Mouse (Mus musculus): ENCODE results near the gene Birc2. TPM values are rescaled to one million over a fixed set of nuclear protein-coding genes. Genes with fewer than 3 reads are reported as not detected.

The Birc2 gene
- total RNA-seq, 2 experiments from 2014 or later = 15.6 to 18.4 TPM

- DNase-seq = no peak
Observed at GRCm38 (mm10) chr9:7846667-7847199, 9.9 kb upstream of the Birc2 start.

- no peak for DNase-seq
Observed at GRCm38 (mm10) chr9:7845216-7845895, 8.5 kb upstream of the Birc2 start.

- no peak for DNase-seq
Observed at GRCm38 (mm10) chr9:7841221-7841620, 4.4 kb upstream of the Birc2 start.

- DNase-seq = no peak
Observed at GRCm38 (mm10) chr9:7837806-7838440, 1.1 kb upstream of the Birc2 start.

- DNase-seq = peak; percentile 14
Observed at GRCm38 (mm10) chr9:7836331-7836730, 533 bp downstream of the Birc2 start.

GRCm38 (mm10) chr9:7835302-7835701, 1.6 kb downstream of the Birc2 start:
- no peak for DNase-seq

GRCm38 (mm10) chr9:7833421-7833820, 3.4 kb downstream of the Birc2 start:
- DNase-seq = no peak

GRCm38 (mm10) chr9:7829531-7830528, 7.0 kb downstream of the Birc2 start:
- DNase-seq = no peak

- DNase-seq = no peak
Observed at GRCm38 (mm10) chr9:7828706-7829105, 8.2 kb downstream of the Birc2 start.

GRCm38 (mm10) chr9:7824916-7825315, 11.9 kb downstream of the Birc2 start:
- DNase-seq = no peak

- DNase-seq = no peak
Observed at GRCm38 (mm10) chr9:7822758-7823157, 14.1 kb downstream of the Birc2 start.

- no peak for DNase-seq
Observed at GRCm38 (mm10) chr9:7805101-7805506, 31.8 kb downstream of the Birc2 start.

GRCm38 (mm10) chr9:7798555-7798954, 38.3 kb downstream of the Birc2 start:
- DNase-seq = no peak

- DNase-seq = no peak
Observed at GRCm38 (mm10) chr9:7797542-7797941, 39.3 kb downstream of the Birc2 start.

- no peak for DNase-seq
Observed at GRCm38 (mm10) chr9:7796129-7796864, 40.6 kb downstream of the Birc2 start.

GRCm38 (mm10) chr9:7795581-7795980, 41.3 kb downstream of the Birc2 start:
- no peak for DNase-seq

- DNase-seq = no peak
Observed at GRCm38 (mm10) chr9:7793561-7793960, 43.3 kb downstream of the Birc2 start.

GRCm38 (mm10) chr9:7790580-7791084, 46.2 kb downstream of the Birc2 start:
- DNase-seq = no peak

- no peak for DNase-seq
Observed at GRCm38 (mm10) chr9:7789764-7790575, 46.9 kb downstream of the Birc2 start.

- no peak for DNase-seq
Observed at GRCm38 (mm10) chr9:7788411-7788810, 48.5 kb downstream of the Birc2 start.

GRCm38 (mm10) chr9:7786086-7786485, 50.8 kb downstream of the Birc2 start:
- no peak for DNase-seq
